Mouse (Mus musculus) neutrophil, adult 59 days (primary cell): ENCODE results near the gene Yeats4. TPM values are rescaled to one million over a fixed set of nuclear protein-coding genes. Genes with fewer than 3 reads are reported as not detected.

Experiments used
- total RNA-seq, 2 experiments: library from RNA; stranded (reverse); gene quantifications; 1 replicate in 1 of 2; 2 replicates in 1 of 2; pipeline ENCODE4 v1.2.4; 2023

Yeats4 gene
- 10 to 100 TPM; 42.9 to 53.1 TPM for total RNA-seq

DNA sequence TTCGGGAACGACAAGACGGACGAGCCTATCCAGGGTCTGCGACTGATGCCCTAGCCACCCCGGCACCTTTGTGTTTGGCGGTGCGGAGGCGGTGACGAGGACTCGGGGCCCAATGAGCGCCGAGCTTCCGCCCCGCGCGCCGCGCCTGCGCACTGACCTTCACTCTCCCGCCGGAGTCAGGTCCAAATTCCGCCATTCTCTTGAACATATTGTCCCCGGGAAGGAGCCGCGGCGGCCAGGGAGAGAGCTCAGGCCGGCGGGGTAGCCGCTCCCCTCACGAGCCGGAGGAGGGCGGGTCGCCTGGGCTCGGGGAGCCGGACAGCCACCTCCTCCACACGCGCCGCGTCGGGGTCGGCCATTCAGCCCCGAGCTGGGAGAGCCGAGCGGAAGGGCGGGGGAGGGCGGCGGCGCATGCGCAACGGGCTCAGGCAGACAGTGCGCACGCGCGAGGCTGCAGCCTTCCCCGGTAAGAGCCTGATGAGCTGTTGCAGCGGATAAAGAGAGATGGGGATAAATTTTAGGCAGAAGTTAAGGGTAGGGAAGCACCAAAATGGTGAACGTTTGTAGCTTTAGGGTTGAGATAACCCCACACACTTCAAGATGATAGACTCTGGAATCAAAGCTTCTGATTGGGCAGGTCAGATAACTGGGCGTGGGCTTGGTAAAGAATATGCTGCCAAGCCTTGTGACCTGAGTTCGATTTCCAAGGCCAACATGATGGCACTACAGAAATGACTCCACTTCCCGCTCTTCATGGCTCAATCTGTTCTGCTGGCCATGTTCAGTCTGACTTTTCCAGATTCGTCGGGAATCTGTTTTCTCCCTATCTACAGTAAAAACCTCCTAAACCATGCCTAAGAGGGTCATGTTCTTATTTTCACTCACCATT, at the start of gene Yeats4:
Yeats4 (minus strand) TSS at position 406 of the 889 bp plus-strand sequence.

DNA sequence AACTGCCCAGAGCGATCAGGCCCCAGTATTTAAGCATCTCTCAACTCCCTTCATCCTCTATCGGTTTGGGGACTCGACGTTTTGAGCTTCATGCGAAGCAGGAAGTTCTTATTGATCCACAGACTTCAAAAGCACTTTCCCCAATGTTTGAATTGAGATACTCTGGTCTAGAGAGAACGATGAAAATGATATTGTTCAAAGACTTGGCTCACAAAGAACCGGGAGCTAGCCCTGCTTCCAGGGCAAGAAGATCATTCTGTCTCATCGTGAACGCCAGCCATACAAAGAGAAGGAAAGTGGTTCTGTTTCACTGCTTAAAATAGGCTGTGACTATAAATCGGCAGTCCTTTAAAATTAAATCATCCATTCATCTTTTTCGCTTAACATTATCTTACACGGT, 14.3 kb upstream of the Yeats4 start, which contains the start of gene 9530003J23Rik:
9530003J23Rik (minus strand) TSS at position 101 of the 400 bp plus-strand sequence.

Other genes starting within 250 kb of the Yeats4 start
- not detected for gene Best3, start 238.2 kb downstream of the Yeats4 start, total RNA-seq
- gene Lrrc10, start 179.2 kb downstream of the Yeats4 start, total RNA-seq, result not detected
- gene Cct2, start 160.7 kb downstream of the Yeats4 start, total RNA-seq, result 100 to 1,000 TPM in 1 of 2 experiments, 10 to 100 TPM in 1; 95.5 to 111 TPM
- gene Frs2, start 76.0 kb downstream of the Yeats4 start, total RNA-seq, result 10 to 100 TPM; 15.7 to 16.3 TPM
- gene 9530003J23Rik, start 14.2 kb upstream of the Yeats4 start, total RNA-seq, result not detected
- over 10,000 TPM; 14,038 to 15,289 TPM for gene Lyz2, start 57.8 kb upstream of the Yeats4 start, total RNA-seq
- gene Lyz1, start 68.4 kb upstream of the Yeats4 start, total RNA-seq, result 1,000 to 10,000 TPM; 1,817 to 1,846 TPM
- 10 to 100 TPM; 54.8 to 60.3 TPM for gene Cpsf6, start 155.5 kb upstream of the Yeats4 start, total RNA-seq